Mouse (Mus musculus): ENCODE results near the gene Tspan6.

Gene Tspan6

GRCm38 (mm10) chrX:133898014-133898542, at the start of gene Tspan6:
Tspan6 (minus strand) TSS chrX:133898429.
- DNase-seq (ENCODE audit: low spot score in 2 of 2) = peak; percentile 65 to 77

GRCm38 (mm10) chrX:133947427-133947826, 49.2 kb upstream of the Tspan6 start:
- peak in 1 of 2 experiments; percentile 15 for DNase-seq (ENCODE audit: low spot score in 2 of 2)

- DNase-seq (ENCODE audit: low spot score in 2 of 2) = no peak
Observed at GRCm38 (mm10) chrX:133939561-133939960, 41.3 kb upstream of the Tspan6 start.

GRCm38 (mm10) chrX:133936605-133937225, 38.5 kb upstream of the Tspan6 start:
- DNase-seq (ENCODE audit: low spot score in 2 of 2) = no peak

- no peak for DNase-seq (ENCODE audit: low spot score in 2 of 2)
Observed at GRCm38 (mm10) chrX:133931302-133932013, 33.2 kb upstream of the Tspan6 start.

GRCm38 (mm10) chrX:133926760-133927159, 28.5 kb upstream of the Tspan6 start:
- DNase-seq (ENCODE audit: low spot score in 2 of 2) = no peak

GRCm38 (mm10) chrX:133921187-133921586, 23.0 kb upstream of the Tspan6 start:
- DNase-seq (ENCODE audit: low spot score in 2 of 2) = no peak

GRCm38 (mm10) chrX:133914219-133914618, 16.0 kb upstream of the Tspan6 start:
- no peak for DNase-seq (ENCODE audit: low spot score in 2 of 2)

GRCm38 (mm10) chrX:133913006-133913405, 14.8 kb upstream of the Tspan6 start:
- DNase-seq (ENCODE audit: low spot score in 2 of 2) = no peak

GRCm38 (mm10) chrX:133911397-133912103, 13.3 kb upstream of the Tspan6 start:
- DNase-seq (ENCODE audit: low spot score in 2 of 2) = no peak

- DNase-seq (ENCODE audit: low spot score in 2 of 2) = no peak
Observed at GRCm38 (mm10) chrX:133908261-133908660, 10.0 kb upstream of the Tspan6 start, which contains the start of gene Srpx2. Srpx2 (plus strand) TSS chrX:133908426.

GRCm38 (mm10) chrX:133888111-133888510, 10.1 kb downstream of the Tspan6 start:
- DNase-seq (ENCODE audit: low spot score in 2 of 2) = no peak

- no peak for DNase-seq (ENCODE audit: low spot score in 2 of 2)
Observed at GRCm38 (mm10) chrX:133887308-133887707, 10.9 kb downstream of the Tspan6 start.

GRCm38 (mm10) chrX:133869743-133870142, 28.5 kb downstream of the Tspan6 start:
- DNase-seq (ENCODE audit: low spot score in 2 of 2) = no peak

GRCm38 (mm10) chrX:133853637-133854036, 44.6 kb downstream of the Tspan6 start:
- DNase-seq (ENCODE audit: low spot score in 2 of 2) = no peak

- no peak for DNase-seq (ENCODE audit: low spot score in 2 of 2)
Observed at GRCm38 (mm10) chrX:133850680-133851079, 47.5 kb downstream of the Tspan6 start, which contains the start of gene Tnmd. Tnmd (plus strand) TSS chrX:133850980.
